Mouse (Mus musculus) right cerebral cortex, postnatal 4 days (tissue): ENCODE data around the gene Pih1d1.
"Not testable (repeated sequence)": the region's sequence is repeated elsewhere in the genome, so short reads cannot be mapped to it uniquely, and the experiment has no call there.

Source experiments
- DNase-seq: peaks from one replicate; pipeline ENCODE4 v3.0.0-alpha.2; 2022

Pih1d1 gene

DNA sequence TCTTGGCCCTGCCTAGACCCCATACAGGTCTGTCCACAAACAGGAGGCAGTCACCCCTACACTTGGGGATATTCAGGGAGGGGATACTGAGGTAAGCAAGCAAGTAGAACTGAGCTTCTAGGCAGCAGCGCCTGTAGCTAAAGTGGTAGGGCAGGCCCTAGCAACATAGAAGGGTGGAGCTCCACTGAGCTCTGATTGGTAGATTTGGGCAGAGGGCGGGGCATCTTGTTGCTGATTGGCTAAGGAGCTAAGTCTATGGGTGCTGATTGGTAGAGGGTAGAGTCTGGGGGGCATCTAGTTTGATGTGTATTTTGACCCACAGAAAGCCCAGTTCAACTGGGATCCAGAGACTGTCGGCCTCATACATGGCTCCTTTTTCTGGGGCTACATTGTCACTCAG lies 15.4 kb downstream of the Pih1d1 start:
- DNase-seq, result no peak

DNA sequence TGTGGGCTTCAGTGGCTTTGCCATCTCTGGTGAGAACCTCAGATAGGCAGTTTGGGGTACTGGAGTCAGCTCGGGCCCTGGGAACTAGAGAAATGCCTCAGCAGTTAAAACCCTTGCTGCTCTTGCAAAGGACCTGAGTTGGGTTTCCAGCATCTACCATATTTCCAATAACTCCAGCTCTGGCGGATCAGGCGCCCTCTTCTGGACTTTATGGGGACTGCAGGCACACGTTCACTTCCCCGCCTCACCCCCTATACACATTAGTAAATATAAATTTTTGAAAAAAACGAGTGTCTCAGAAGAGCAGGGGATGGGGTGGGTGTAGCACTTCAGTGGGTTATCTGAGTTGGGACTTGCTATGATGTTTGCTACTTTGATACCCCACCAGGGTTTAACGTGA lies 18.9 kb downstream of the Pih1d1 start:
- no peak for DNase-seq

DNA sequence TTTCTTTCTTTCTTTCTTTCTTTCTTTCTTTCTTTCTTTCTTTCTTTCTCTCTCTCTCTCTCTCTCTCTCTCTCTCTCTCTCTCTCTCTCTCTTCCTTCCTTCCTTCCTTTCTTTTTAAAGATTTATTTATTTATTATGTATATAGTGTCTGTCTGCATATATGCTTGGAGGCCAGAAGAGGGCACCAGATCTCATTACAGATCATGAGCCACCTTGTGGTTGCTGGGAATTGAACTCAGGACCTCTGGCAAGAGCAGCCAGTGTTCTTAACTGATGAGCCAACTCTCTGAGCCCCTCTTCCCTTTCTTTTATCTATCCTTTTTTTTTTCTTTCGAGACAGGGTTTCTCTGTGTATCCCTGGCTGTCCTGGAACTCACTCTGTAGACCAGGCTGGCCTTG lies 19.7 kb downstream of the Pih1d1 start:
- not testable (repeated sequence) for DNase-seq

DNA sequence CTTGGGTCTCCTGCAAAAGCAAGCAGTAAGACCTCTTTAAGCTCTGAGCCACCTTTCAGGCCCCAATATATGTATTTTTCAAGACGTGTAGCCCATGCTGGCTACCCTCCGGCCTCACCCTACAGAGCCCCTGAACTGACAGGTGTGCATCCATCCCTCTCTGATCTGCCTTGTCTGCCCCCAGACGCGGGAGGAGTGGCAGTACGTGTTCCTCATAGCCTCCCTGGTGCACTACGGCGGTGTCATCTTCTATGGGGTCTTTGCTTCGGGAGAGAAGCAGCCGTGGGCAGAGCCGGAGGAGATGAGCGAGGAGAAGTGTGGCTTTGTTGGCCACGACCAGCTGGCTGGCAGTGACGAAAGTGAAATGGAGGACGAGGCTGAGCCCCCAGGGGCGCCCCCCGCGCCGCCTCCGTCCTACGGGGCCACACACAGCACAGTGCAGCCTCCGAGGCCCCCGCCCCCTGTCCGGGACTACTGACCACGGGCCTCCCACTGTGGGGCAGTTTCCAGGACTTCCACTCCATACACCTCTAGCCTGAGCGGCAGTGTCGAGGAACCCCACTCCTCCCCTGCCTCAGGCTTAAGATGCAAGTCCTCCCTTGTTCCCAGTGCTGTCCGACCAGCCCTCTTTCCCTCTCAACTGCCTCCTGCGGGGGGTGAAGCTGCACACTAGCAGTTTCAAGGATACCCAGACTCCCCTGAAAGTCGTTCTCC lies 20.6 kb downstream of the Pih1d1 start:
- no peak for DNase-seq

DNA sequence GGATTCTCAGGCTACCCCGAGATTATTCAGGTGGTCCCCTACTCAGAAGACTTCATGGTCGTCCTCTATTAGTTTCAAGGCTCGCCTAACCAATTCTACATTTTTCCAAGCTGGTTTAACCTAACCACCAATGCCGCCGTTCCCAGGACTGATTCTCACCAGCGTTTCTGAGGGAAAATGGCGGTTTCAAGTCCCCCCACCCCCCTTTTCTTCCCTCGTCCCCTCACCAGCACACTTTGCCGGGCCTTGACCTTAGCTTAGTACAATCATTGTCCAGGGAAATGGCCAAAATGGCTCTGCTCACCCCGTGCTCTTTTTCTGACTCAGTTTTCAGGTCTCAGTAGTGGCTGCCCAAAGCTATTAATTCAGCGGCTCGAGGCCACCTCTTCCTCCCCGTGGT lies 21.3 kb downstream of the Pih1d1 start:
- no peak for DNase-seq

DNA sequence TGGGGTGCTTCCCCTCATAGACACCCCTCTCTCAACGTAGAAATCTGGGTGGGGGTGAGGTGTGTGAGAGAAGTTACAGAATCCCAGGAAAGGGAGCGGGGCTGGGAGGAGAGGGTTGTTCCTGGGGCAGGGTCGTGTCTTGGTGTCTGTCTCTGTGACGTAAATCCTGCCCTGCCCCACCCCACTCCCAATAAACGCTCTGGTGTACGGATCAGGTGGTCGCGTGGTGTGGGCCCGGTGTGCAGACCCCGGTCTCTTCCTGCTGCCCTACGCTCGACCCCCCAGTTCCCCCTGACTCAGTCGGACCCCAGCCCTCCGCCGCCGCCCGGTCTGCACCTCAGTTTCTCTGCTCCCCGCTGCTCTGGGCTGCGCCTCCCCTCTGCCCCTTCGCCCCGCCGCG lies 21.8 kb downstream of the Pih1d1 start:
- no peak for DNase-seq

DNA sequence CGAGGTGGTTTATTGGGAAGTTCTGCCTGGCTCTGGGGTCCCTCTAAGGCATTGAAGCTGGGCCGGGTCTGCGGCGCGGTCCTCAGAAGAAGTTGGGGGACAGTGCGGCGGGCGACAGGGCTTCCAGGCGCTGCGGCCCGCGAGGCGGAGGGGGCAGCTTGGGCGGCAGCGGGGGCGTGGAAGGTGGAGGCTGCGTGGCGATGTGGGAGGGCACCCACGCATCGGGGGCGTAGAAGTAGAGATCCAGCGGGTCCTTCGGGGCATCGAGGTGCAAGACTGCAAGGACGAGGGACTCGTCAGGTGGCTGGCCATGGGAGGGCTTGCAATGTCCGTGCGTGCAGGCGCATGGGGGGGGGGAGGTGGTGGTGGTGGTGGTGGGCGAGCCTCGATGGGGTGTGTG lies 22.3 kb downstream of the Pih1d1 start:
- no peak for DNase-seq

DNA sequence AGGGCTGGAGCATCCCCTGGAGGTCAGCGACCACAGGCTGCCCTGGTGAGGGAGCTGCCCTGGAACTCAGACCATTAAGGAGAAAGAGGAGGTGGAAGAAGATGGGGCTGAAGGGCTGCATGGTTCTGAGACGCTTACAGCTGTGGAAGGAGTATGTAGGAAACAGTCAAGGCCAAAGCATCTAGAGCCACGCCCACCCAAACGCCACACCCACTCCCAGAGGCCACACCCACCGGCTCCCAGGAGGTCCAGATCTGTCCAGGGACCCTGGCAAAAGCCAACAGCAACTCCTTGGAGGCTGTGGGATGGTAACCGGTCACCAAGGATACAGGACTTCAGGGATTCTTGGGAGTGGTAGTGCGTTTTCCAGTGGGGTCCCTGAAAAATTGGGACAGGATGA lies 24.4 kb downstream of the Pih1d1 start:
- DNase-seq, result no peak

DNA sequence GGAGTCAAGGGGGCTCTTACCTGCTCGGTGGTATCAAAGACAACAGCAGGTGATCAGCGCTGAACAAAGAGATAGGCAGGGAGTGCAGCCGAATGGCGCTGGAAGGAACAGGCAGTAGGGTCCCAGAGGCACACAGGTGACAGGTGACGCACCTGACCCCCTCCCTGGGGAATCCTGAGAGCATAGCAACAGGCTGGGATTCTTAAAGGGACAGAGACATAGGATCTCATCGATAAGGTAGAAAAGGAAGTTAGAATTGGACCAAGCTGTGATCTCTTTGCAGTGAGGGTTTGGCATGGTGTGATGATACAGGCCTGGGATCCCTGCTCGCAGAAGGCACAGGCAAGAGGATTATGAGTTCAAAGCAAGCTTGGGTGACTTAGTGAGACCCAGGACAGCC lies 25.4 kb downstream of the Pih1d1 start, which contains the start of gene Gfy:
Gfy (minus strand) TSS at position 101 of the 400 bp plus-strand sequence.
- DNase-seq, result no peak

DNA sequence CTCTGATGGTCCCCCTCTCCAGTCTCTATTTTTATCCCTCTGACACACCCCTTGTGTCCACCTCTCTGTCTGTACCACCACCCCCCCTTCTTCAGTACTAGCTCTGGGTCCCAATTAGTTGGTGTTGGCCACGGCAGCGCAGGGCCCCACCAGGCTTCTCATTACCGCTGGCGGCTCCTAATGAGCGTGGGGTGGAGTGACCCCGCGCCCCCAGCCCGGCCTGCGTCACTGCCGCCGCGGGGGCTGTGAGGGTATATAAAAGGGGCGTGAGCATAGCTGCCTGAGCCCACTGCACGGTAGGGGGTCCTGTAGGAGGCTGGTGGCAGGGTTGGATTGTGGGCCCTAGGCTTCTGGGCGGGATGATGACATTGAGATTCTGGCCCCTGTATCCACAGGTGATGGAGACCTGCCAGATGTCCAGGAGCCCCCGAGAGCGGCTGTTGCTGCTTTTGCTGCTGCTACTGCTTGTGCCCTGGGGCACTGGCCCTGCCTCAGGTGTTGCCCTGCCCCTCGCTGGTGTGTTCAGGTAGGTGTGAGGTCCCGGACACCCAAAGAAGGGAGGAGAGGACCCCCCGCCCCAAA lies 26.9 kb downstream of the Pih1d1 start, which contains the start of gene Pth2:
Pth2 (plus strand) TSS at position 100 of the 582 bp plus-strand sequence.
- DNase-seq, result no peak

DNA sequence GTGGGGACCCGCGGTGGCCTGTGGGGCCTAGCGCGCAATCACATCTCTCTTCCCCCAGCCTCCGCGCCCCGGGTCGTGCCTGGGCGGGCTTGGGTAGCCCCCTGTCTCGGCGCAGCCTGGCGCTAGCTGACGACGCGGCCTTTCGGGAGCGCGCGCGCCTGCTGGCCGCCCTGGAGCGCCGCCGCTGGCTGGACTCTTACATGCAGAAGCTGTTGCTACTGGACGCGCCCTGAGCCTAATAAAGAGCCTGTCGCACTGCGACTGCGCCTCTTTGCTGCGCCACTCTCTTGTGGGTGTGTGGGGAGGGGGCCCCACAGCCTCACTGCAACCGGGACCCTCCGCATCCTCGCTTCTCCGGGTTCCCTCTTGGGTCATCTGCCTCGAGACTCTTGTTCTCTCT lies 27.4 kb downstream of the Pih1d1 start:
- no peak for DNase-seq

DNA sequence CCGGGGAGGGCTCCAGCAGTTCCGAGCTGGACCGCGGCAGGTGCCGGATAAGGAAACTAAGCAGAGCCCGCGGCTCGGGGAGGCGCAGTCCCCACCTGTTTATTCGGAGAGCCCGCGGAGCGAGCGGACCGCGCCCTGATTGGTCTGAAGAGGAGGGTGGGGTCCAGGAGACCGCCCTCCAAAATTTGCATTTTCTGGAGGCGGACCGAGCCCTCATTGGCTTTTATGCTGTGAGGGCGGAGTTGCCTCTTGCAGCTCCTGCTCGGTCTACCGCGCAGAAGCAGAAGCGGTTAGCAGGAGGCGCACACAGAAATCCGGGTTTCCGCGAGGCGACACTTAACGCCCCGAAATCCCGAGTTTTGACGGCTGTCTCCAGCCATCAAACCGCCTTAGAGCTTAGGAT lies 28.1 kb downstream of the Pih1d1 start:
- peak; percentile 76 for DNase-seq

DNA sequence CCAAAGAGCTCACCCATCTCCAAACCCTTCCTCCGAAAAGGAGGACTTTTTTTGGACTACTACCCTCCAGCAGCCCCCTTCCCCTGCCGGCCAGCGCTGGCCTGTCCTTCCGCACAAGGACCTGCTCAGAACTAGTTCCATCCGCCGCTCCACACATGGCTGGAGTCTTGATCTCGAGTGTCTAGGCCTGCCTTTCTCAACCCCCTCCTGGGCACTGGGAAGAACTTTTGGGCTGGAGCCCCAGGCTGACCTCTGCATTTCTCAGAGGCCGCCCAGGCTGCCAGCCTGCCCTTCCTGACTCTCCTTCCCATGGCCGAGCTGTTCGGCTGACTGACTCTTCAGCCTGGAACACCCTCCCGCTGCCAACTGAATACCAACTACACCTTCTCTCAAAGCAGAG lies 28.5 kb downstream of the Pih1d1 start:
- DNase-seq, result no peak

DNA sequence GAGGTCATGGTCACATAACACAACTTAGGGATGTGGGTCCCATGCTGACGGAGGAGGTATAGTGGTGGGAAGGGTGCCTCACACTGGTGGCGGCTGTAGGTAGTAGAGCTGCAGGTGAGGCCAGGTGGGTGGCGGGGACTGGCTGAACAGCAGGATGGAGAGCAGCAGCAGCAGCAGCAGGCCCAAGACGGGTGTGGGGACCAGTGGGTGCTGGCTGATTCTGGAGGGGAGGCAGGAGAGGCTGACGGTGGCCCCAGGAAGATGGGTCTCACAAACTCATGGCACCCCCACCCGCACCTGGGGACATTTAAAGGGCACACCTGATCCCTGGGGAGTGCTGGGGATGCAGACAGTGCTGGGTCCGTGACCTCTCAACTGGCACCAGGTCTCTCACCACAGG lies 29.6 kb downstream of the Pih1d1 start:
- no peak for DNase-seq

DNA sequence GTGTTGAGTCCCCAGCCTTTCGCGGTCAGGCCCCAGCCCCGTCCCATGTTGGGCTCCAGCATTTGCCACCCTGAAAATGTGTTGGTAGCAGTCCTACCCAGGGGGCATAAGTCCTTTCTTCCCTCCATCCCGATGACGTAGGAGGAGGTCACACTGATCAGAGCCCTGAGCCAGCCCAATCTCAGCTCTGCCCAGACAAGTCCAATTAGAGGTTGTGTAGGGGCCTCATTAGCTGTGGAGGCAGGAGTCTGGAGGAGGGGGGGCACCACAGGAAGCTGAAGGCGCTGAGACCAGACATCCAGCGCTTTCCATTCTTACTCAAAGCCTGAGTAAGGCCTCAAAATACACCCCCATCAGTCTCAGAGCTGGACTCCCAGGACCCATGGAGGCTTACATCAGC lies 31.8 kb downstream of the Pih1d1 start:
- DNase-seq, result no peak

DNA sequence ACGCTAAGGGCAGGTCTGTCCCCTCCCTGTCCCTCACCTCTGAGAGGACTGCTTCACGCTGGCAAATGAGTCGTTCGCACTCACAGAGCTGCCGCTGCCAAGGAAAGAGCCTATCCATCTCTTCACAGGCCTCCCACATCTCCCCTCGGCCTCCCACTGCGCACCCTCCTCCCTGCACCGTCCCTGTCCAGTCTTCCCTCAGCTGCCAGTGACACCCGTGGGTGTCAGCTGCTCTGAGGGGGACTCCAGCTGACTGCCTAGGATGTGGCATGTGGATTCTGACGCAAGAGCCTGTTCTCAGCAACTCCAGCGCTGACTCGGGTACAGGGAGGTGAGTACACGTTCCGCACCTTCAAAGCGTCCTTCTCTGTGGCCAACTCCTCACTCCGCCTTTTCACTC lies 35.5 kb downstream of the Pih1d1 start:
- DNase-seq, result no peak

DNA sequence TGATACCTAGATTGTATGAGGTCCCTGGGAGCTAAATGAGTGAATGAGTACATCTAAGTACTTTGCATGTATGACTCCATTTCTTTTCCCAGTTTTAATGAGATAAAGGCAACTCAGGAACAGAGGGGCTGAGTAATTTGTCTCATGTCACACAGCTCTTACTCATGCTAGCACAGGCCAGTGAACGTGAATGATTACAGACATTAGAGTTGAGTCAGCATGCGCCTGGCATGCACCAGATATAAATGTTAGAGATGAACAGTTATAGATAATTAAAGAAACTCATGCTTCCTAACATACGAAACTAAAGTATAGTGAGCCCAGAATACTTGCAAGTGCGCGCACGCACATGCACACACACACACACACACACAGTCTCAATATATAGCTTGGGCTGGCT lies 36.1 kb downstream of the Pih1d1 start:
- no peak for DNase-seq

DNA sequence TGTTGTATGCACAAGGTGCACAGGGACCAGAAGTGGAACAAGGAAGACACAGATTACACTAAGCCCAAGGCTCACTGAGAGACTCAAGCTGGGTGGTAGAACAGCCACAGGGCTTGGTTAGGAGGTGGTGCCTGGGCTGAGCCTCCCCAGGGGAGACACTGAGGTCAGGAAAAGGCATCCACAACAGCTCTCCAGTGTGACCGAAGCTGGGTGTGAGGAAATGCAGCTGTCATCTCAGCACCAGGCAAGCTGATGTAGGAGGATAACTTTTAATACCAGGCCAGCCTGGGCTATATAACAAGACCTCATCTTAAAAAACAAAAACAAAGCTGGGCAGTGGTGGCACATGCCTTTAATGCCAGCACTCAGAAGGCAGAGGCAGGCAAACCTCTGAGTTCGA lies 37.1 kb downstream of the Pih1d1 start:
- no peak for DNase-seq

DNA sequence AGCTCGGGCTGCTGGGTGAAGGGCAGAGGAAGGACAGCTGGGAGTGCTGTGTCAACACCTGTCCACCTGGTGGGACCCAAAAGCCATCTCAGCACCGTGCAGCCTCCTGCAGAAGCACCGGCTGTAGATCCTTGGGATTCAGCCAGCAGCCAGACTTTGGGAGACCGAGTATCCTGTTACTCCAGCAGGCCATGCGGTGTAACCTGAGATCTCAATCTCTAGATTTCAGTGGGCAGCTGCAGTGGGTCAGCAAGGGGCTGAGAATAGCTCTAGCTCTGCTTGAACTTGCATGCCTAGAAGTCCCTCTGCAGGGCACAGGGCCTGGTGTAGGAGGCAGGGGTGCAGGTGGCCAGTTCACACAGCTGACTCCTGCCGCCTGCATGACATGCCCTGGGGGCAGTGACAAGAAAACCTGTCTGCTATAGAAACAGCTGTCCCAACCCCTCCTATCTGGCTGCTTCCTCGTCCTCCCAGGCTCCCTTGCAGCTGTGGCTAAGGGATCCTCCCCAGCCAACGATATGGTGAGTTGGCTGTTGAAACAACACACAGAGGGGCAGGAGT lies 37.8 kb downstream of the Pih1d1 start:
- DNase-seq, result no peak

DNA sequence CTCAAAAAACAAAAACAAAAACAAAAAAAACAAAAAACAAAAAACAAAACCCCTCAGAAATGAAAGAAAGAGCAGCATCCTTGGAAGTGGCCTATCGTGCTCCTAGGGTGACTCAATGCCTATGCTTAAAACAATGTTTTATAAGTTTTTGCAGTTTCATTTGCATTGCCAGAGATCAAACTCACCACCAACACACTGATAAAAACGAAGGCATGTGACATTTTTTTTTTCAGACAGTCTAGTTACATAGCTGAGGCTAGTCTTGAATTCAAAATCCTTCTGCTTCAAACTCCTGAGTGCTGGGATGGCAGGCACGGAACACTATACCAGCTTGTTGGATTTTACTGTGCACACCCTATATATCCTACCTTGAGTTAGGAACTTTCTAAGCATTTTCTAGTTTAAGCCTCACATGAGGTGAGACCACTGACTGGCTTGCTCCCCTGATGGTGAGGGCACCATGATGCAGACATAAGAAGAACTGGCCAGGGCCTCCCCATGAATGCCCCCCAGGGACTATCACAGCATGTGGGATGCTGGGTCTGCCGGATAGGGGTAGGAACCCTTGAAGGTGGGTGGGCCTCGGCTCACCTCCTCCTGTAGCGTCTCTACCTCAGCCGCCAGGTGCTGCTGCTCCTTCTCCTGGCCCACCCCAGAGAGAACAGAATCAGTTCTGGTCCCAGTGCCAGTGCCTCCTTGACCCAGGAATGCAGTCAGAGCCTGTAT lies 38.6 kb downstream of the Pih1d1 start:
- no peak for DNase-seq

DNA sequence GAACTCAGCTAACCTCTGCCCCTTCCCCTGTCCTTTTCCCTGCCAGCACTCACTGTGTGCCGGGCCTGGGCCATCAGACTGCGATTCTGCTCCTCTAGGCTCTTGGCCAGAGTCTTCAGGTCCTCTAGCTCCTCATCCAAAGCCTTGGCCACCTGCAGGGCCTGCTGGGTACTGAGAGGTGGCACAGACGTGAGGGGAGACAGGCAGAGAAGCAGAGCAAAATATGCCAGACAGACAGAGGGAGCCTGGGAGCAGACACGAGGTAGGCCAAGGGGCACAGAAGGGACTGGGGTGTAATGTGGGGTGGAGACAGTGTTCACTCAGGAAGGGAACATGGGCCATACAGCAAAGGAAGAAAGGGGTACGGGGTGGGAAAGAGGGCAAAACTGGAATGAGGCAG lies 39.3 kb downstream of the Pih1d1 start:
- no peak for DNase-seq

DNA sequence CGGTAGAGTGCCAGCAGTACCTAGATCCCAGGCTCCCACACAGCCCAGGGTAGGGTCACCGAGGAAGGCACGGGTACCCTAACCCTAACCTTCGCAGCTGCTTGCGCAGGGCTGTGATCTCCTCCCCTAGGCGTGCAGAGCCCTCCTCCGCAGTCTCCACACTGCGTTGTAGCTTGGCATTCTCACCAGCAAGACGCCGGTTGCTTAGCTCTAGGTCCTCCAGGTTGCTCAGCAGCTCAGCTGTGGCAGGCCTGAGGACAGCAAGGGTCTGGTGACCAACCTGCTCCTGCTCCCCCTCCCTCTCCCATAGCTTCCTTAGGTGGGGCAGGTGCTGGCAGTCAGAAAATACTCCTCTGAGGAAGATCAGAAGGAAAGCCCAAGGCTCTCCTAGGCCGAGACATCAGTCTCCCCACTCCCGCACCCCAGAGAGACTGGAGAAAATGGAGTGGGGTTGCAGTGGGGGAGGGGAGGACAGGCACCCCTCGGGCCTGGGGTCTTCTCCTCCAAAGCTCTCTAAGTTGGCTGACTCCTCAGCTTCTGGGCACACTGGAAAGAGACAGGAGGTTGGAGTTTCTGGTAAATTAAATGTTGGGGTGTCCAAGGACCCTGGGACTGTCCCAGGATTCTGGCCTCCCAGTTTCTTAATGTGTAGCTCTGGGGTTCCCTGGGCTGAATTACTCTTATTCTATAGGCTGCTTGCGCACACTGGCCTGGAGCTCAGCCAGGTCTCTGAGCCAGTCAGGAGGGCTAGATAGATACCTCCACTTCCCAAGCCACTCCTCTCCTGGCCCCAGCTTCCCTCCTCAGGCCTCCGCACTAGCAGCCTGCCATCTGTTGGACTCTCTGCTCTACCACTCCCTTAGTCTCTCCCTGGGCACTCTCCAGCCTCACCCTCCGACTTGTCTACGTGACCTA lies 40.0 kb downstream of the Pih1d1 start:
- DNase-seq, result no peak
